ENCODE assay signal across 8 mouse cellular contexts in the genomic region with DNA sequence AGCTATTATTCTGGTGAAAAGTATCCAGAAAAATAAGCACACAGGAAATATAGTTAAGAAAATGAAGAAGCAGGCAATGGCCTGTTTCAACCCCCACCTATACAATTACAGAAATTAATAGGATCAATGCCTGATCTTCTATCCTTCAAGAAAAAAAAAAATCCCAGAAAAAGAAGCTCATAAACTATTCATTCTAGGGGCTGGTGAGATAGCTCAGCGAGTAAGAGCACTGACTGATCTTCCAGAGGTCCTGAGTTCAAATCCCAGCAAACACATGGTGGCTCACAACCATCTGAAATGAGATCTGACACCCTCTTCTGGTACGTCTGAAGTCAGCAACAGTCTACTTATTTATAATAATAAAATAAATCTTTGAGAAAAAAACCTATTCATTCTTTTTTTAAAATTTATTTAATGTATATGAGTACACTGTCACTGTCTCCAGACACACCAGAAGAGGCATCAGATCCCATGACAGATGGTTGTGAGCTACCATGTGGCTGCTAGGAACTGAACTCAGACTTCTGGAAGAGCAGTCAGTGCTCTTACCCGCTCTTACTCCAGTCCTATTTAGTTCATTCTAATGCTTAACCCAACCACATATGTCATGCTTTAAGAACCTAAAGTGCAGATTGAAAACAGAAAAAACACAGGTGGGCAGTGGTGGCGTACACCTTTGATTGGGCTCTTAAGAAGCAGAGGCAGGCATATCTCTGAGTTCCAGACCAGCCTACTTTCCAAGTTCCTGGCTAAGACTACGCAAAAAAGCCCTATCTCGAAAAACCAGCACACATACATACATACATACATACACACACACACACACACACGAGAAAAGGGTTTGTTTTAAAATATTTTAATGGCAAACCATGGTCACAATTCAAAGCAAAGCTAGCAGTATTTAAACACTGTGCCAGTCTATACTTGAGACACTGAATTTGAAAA. TPM values are rescaled to one million over a fixed set of nuclear protein-coding genes. Genes with fewer than 3 reads are reported as not detected.
DNase-seq lines count a peak whose midpoint lies in the region; ATAC-seq and TF ChIP-seq lines count a peak whose summit lies in the region.

No protein-coding gene starts in this region.

- intact Hi-C loops in left cerebral cortex, postnatal 25 days (cut with DNase I): loop anchor here (10.0 kb wide), 1 partner anchor 150 kb away; the partner anchor contains the start of gene Mrps16

- DNase-seq in cerebellum, adult 2 months: no peak
- DNase-seq in cerebellum, postnatal 4 days (ENCODE audit: low spot score in 2 of 2): no peak
- peak; percentile 37 for DNase-seq in CD4-positive helper T cell, adult 2 months (ENCODE audit: low read depth, low spot score)
- DNase-seq in left cerebral cortex, postnatal 25 days (ENCODE audit: low spot score in 2 of 2): no peak
- no peak for DNase-seq in frontal cortex, postnatal 36 days (ENCODE audit: low spot score in 2 of 2)

- no peak overlapping the region for H3K9ac ChIP-seq in limb, embryonic 15.5 days
- H3K9ac ChIP-seq in stomach, embryonic 15.5 days: no peak overlapping the region; the same call in 1 of the 2 replicates

- 42% methylated on average over 7 of the region's 7 CpGs for WGBS in cerebellum, adult 2 months
- WGBS in limb, embryonic 15.5 days: 62% methylated on average over 7 of the region's 7 CpGs
- WGBS in stomach, embryonic 15.5 days: 61% methylated on average over 7 of the region's 7 CpGs

- no peak for TF ChIP-seq POLR2A in cerebellum, adult 2 months (IDR thresholded peaks at IDR 0.05; ENCODE audit: borderline replicate concordance, insufficient read depth, low read length)

- H3K27me3 ChIP-seq in cerebellum, adult 2 months (ENCODE audit: control insufficient read depth, insufficient read depth, low read length): no peaks in the 10 kb centered on the region
- no peaks in the 10 kb centered on the region for H3K27me3 ChIP-seq in erythroblast, embryonic 14.5 days (ENCODE audit: control insufficient read depth)
- no peaks in the 10 kb centered on the region for H3K27me3 ChIP-seq in limb, embryonic 15.5 days
- no peaks in the 10 kb centered on the region for H3K27me3 ChIP-seq in stomach, embryonic 15.5 days (replicated peaks)

- H3K9me3 ChIP-seq in erythroblast, embryonic 14.5 days (ENCODE audit: control insufficient read depth, low read length): no peaks in the 10 kb centered on the region
- no peaks in the 10 kb centered on the region for H3K9me3 ChIP-seq in limb, embryonic 15.5 days
- H3K9me3 ChIP-seq in stomach, embryonic 15.5 days: no peaks in the 10 kb centered on the region

- H3K4me1 ChIP-seq in cerebellum, adult 2 months (ENCODE audit: control insufficient read depth, insufficient read depth, low read length): no peaks in the 10 kb centered on the region; the same call in 1 of the 2 replicates
- H3K4me1 ChIP-seq in erythroblast, embryonic 14.5 days (ENCODE audit: control insufficient read depth): peaks cover 44% of the 10 kb centered on the region
- H3K4me1 ChIP-seq in limb, embryonic 15.5 days: peaks cover 12% of the 10 kb centered on the region
- peaks cover 10% of the 10 kb centered on the region for H3K4me1 ChIP-seq in stomach, embryonic 15.5 days

- no peak for TF ChIP-seq CTCF in cerebellum, adult 2 months (IDR thresholded peaks at IDR 0.05; ENCODE audit: borderline replicate concordance, insufficient read depth, low read depth, low read length)

- peak overlapping the region; percentile 49 for H3K4me3 ChIP-seq in cerebellum, adult 2 months (replicated peaks; ENCODE audit: insufficient read depth, low read depth, low read length)
- H3K4me3 ChIP-seq in erythroblast, embryonic 14.5 days (replicated peaks): peak overlapping the region; percentile 95
- peak overlapping the region; percentile 85 for H3K4me3 ChIP-seq in limb, embryonic 15.5 days
- peak overlapping the region; percentile 33 for H3K4me3 ChIP-seq in stomach, embryonic 15.5 days (replicated peaks)

- H3K36me3 ChIP-seq in erythroblast, embryonic 14.5 days (ENCODE audit: control insufficient read depth): peaks cover 33% of the 10 kb centered on the region
- peaks cover 17% of the 10 kb centered on the region for H3K36me3 ChIP-seq in limb, embryonic 15.5 days
- H3K36me3 ChIP-seq in stomach, embryonic 15.5 days: 0 out of 2 replicates have a peak, but pooled peaks cover 8% of the 10 kb centered on the region

- no peak for ATAC-seq in limb, embryonic 15.5 days (ENCODE audit: insufficient number of reproducible peaks, low FRiP score, low TSS enrichment, low read depth)
- no peak for ATAC-seq in stomach, embryonic 15.5 days (ENCODE audit: insufficient read depth, low FRiP score, low read depth)

- H3K27ac ChIP-seq in cerebellum, adult 2 months (ENCODE audit: insufficient read depth, low read length): no peak overlapping the region
- no peak overlapping the region for H3K27ac ChIP-seq in limb, embryonic 15.5 days
- H3K27ac ChIP-seq in stomach, embryonic 15.5 days: no peak overlapping the region

- peak overlapping the region; percentile 40 for H3K4me2 ChIP-seq in limb, embryonic 15.5 days
- H3K4me2 ChIP-seq in stomach, embryonic 15.5 days: peak overlapping the region; percentile 51

RNA-seq across cellular contexts. Expression of gene Ppp3cb, which starts 1.6 kb away (rescaled TPM):
- polyA plus RNA-seq in cerebellum, adult 2 months (2012; rRNA removed): 141 and 142 TPM in 2 replicates
- polyA plus RNA-seq in erythroblast, embryonic 14.5 days (2012): 0.27 and 0.46 TPM in 2 replicates
- polyA plus RNA-seq in limb, embryonic 15.5 days (2015; fragmentation: Nextera tagmentation; extraction: Ambion mirVana): 43.0 and 48.5 TPM in 2 replicates
- 39.9 and 42.4 TPM in 2 replicates for polyA plus RNA-seq in stomach, embryonic 15.5 days (2015; fragmentation: Nextera tagmentation; extraction: Ambion mirVana)
- total RNA-seq in left cerebral cortex, postnatal 25 days (2021): 100 to 1,000 TPM; 297 to 305 TPM

RNA-seq across cellular contexts. Expression of gene Mss51, which starts 48.0 kb away (rescaled TPM):
- 1.1 TPM in 2 replicates for polyA plus RNA-seq in cerebellum, adult 2 months (2012; rRNA removed)
- polyA plus RNA-seq in erythroblast, embryonic 14.5 days (2012): 0.05 and 0.07 TPM in 2 replicates
- 2.2 and 2.4 TPM in 2 replicates for polyA plus RNA-seq in limb, embryonic 15.5 days (2015; fragmentation: Nextera tagmentation; extraction: Ambion mirVana)
- 0.64 and 0.92 TPM in 2 replicates for polyA plus RNA-seq in stomach, embryonic 15.5 days (2015; fragmentation: Nextera tagmentation; extraction: Ambion mirVana)
- total RNA-seq in left cerebral cortex, postnatal 25 days (2021): 1 to 10 TPM in 1 of 2 experiments, under 1 TPM in 1; 0.89 to 1.1 TPM

Comparison
In these comparisons a context has a peak if more than half of its experiments do, and no peak if none do; other contexts are left out.
1. H3K4me3 ChIP-seq: peak in every context shown above with its lines; median percentile 95 in erythroblast, embryonic 14.5 days; 85 in limb, embryonic 15.5 days; 49 in cerebellum, adult 2 months; 33 in stomach, embryonic 15.5 days.
2. RNA of gene Ppp3cb, which starts 1.6 kb away (polyA plus RNA-seq): 141 to 142 TPM in cerebellum, adult 2 months, 43.0 to 48.5 TPM in limb, embryonic 15.5 days and 39.9 to 42.4 TPM in stomach, embryonic 15.5 days; 0.27 to 0.46 TPM in erythroblast, embryonic 14.5 days; every median in the first group is over 10 times any median in the second.